Mouse (Mus musculus): ENCODE results near the gene Gcnt2.
"Not testable (repeated sequence)": the region's sequence is repeated elsewhere in the genome, so short reads cannot be mapped to it uniquely, and the experiment has no call there.

Gcnt2 gene

DNA sequence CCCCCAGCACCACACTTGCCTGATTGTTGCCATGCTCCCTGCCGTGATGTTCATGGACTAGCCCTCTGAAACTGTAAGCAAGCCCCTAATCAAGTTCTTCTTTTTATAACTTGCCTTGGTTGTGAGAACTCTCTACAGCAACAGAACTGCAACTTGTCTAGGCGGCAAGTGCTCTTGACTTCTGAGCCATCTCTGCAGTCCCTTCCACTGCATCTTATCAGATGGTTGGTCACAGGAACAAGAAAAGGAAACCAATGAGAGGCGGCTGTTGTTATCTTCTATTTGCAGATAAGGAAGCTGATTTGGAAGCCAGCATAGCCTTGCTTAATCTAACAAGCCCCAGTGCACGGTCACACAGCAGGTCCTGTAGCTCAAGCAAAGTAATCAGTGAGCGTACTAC, 14.5 kb downstream of the Gcnt2 start:
- DNase-seq (ENCODE audit: low spot score in 2 of 2): no peak

DNA sequence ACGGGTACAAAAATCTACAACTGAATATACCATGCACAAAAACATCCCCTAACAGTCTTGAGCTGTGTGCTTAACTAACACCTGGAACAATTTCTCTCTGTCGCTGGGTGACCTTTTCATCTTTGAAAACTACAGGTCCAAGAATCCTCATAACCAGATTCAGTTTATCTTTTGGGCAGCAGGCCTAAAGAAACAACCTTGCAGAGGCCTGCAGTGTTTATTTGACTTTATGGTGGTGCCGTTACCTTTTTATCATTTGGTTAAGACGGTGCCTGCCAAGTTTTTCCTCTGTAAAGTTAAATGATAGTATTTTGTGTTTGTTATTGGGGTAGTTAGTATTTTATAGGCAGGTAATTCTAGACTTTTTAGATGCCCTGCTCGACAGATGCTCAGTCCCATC, 15.9 kb downstream of the Gcnt2 start:
- DNase-seq (ENCODE audit: low spot score in 2 of 2): no peak

DNA sequence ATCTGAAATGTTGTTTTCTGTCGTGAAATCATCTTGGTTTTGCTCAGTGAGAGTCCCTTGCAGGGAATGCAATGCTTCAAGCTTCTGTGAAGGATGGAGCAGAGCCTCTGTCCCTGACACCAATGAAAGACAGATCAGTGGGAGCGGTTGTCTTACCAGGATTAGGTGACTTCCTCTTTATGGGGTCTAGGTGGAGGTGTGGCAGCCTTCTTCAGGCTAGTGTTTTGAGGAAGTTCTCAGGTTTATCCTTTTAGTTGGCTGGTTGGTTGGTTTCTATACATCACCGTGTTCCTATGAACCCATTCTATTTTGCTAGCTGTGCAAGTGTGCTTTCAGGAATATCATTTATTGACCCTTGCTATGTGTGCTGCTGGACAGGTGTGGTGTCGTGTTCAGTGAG, 18.0 kb downstream of the Gcnt2 start:
- DNase-seq (ENCODE audit: low spot score in 2 of 2): no peak

DNA sequence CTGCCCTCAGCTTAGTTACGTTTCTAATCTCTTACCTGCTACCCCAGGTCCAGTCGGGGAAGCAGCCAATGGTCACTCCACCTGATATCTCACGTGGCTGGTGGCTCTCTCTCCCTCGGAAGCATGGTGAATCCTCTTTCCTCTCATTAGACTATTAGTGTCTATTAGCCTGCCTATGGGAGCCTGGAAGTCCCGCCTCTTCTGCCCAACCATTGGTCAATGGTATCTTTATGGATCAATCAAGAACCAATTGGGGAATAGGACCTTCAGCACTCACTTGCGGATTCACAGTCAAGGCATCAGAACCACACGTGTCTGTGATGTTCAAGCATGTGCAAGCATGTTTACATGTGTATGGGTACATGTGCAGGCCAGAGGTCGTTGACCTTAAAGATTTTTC, 21.0 kb downstream of the Gcnt2 start:
- no peak for DNase-seq (ENCODE audit: low spot score in 2 of 2)

DNA sequence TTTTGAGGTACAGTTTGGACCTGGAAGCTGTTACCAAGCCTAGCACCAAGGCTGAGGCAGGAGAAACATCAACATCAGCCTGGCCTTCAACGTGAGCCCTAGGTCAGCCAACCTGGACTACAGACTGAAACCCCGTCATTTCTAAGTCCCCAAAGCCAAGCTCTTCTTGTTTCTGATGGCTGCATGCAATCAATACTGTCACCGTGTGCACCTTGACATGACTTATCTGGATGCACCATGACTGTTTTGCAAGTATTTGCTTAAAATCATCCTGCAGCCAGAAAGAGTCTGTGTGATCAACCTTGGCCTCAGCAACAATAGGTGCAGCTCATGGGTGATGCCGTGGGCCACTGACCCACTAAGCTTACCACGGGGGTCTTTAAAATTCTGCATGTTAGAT, 23.1 kb downstream of the Gcnt2 start:
- DNase-seq (ENCODE audit: low spot score in 2 of 2): no peak

DNA sequence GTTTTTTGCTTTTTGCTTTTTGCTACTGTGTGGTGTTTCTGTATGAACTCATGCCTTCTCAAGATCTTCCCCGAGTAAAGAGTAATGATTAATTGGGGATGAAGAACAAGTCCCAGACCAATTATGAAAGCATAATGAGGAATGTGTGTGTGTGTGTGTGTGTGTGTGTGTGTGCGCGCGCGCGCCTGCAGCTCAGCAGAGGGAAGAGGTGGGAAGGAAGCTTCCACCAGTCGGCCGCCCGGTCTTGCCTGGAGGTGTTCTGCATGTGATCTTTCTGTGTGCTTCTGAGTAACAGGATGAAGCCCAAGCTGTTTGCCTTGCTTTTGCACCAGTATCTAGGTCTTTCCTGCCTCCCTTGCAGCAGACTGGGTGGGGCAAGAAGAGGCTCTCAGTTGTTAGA, 24.3 kb downstream of the Gcnt2 start:
- DNase-seq (ENCODE audit: low spot score in 2 of 2): no peak

DNA sequence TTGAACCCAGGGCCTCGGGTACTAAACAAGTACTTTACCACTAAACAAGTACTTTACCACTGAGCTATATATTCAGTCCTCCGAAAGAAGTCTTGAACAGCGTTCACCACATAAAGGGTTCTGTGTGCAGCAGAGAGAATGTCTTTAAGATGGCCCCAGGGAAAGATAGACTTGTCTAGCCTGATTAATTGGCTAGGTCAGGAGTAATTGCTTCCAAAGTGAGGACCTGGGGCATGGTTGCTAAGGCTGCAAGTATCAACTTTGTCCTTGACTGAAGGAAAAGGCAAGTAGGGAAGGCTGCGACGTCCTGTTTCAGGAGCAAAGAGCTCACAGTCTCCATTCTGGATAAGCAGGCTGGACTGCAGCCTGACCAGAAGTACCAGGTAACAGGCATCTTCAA, 25.3 kb downstream of the Gcnt2 start:
- DNase-seq (ENCODE audit: low spot score in 2 of 2): no peak

DNA sequence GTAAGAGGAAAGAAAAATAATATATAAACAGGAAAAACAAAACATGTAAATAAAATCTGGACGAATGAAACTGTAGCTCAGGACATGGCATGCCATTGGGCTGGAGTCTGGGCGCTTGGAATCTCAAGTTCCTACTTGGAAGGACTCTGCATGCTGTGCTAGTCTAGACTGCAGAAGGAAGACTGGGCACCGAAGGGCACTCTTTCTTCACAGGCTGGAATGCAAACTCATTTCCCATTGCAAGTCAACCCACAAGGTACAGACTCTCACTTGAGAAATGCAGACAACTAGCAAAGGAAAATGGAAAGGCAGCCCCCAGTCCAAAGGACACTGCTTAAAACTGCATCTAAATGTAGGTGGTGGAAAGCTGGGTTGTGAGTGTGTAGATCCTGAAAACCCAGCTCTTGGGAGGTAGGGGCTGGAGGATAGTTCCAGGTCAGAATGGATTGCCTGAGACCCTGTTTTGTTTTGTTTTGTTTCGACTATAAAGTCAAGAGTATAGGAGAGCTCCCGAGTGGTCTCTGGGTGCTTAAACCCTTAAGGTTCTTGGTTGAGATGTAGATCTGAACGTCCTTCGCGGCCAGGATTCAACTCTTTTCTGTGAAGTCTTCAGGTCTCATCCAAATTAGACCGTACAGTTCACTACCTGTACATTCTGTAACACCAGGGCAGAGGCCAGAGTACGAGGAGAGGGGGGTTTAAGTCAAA, 26.5 kb downstream of the Gcnt2 start:
- no peak for DNase-seq (ENCODE audit: low spot score in 2 of 2)

DNA sequence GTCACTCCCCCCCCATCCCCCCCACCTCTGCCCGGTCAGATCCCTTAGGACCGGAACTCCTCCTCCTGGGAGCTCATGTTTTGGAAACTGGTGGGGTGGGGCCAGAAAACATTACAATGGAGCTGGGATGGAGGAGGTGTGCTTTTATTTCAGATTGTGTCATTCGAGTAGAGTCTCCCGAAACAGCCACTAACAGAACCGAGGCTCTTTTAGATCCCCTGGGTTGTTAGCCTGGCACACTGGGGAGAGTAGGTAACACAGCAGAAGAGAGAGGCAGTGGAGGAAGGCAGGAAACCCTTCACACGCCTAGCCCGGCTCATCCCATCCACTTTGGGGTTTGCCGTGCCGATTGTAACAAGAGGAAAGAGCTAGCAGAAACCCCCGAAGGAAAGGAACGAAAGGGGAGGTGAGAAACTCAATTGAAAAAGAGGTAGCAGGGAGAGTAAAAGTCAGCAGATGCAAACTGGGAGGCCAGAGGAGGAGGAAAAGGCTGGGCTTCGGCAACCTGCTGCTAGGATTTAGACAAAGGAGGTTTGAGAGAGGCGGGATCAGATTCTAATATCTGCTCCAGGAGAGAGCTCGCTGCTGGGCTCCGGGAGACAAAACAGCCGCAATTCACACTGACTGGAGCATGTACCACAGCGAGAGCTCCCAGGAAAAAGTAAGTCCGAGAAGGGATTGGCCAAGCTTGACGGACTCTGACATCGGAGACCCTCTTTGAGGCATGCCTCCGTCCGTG, 27.3 kb downstream of the Gcnt2 start:
- DNase-seq (ENCODE audit: low spot score in 2 of 2): no peak

DNA sequence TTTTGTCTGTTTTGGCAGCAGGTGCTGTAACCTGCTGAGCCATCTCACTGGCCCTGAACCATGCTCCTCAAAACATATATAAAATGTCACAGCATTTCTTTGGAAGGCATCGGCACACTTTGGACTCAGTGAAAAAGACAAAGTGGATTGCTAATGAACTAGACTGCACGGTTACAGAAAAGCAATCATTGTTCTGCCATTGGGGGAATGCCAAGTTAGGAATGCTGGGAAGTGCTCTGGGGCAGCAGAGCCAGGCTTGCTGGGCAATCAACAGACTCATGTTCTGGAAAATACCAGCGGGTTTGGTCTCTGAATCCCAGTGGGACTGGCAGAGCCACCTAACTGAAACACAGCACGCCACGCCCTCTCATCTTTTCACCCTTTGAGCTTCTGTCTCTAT, 31.0 kb downstream of the Gcnt2 start:
- no peak for DNase-seq (ENCODE audit: low spot score in 2 of 2)

DNA sequence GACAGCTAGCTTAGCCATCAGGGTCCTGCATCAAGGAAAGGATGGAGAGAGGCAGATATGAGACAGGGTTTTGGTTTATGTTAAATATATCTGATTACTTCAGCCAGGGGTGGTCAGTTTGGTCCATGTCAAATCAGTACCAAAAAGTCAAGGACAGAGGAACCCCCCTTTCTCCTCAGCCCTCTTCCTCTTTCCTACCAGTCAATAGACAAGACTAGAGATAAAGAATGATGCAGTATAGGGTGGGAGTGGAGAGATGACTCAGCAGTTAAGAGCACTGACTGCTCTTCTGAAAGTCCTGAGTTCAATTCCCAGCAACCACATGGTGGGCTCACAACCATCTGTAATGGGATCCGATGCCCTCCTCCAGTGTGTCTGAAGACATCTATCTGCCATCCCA, 31.8 kb downstream of the Gcnt2 start:
- not testable (repeated sequence) for DNase-seq (ENCODE audit: low spot score in 2 of 2)

DNA sequence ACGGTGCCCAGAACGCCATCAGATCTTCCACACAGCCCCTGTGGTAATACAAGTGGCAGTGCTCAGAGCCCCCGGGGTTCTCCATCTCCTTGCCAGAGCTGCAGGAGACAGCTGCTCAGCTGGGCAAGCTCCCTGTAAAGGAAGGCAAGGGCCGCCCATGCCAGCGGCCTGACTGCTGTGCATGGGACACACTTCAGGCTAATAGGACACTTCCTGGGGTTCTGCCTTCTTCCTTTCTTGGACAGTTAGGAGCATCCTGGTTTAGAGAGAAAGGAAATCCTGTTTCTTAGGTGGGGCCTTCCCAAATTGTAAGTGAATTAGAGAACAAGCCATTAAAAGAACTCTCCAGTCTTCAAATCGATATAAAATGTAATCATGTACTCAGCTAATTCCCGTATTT, 32.5 kb downstream of the Gcnt2 start:
- no peak for DNase-seq (ENCODE audit: low spot score in 2 of 2)

DNA sequence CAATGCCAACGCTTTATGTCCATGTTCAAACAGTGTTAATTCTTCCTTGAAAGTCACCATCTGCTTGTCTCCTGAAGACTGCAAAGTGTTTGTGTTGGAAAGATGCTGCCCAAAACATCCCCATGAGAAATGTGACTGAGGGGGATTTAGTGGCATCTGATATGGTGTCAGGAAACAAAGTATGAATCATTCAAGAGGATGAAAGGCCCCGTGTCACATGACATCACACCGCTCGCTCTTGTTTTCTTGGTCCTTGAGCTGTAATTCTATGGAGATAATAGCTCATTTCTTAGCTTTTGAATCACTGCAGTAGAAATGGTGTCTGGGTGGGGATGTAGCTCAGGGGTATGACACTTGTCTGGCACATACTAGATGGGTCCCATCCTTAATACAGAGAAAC, 33.0 kb downstream of the Gcnt2 start:
- no peak for DNase-seq (ENCODE audit: low spot score in 2 of 2)

DNA sequence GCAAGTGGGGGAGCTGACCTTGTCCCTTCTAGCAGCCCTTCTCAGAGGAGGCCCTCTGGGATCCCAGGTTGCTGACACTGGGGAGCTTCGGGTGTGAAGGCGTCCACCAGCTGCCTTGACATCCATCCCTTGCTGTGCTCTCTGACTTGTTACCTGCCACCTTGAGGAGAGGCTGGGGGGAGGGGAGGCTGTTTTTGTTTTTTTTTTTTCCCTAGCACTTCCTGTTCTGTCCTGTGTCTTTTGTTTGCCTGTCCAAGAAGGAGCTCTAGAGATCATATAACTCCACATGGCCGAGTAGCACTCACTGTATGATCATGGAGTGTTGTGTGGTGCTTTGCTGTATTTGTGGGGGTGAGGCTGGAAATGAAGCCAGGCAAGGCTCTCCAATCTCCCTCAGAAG, 34.0 kb downstream of the Gcnt2 start:
- no peak for DNase-seq (ENCODE audit: low spot score in 2 of 2)

DNA sequence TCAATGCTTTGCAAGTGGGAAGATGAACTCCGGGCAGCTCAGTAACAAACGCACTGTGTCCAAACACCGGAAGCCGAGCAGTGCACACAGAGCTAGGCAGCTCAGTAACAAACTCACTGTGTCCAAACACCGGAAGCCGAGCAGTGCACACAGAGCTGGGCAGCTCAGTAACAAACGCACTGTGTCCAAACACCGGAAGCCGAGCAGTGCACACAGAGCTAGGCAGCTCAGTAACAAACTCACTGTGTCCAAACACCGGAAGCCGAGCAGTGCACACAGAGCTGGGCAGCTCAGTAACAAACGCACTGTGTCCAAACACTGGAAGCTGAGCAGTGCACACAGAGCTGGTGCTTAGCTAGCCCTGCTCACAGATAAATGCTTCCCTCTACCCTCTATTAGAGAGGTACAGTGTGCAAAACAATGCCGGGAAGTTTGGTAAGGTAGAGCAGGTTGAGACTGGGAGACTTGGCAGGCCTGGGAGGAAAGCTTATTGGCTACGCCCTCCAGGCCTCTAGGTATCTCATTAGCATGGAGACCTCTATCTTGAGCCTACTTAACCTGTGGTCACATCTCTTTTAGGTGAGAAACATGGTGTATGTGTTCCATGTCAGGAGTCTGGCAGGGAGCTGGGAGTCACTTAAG, 38.6 kb downstream of the Gcnt2 start:
- DNase-seq (ENCODE audit: low spot score in 2 of 2): not testable (repeated sequence)

DNA sequence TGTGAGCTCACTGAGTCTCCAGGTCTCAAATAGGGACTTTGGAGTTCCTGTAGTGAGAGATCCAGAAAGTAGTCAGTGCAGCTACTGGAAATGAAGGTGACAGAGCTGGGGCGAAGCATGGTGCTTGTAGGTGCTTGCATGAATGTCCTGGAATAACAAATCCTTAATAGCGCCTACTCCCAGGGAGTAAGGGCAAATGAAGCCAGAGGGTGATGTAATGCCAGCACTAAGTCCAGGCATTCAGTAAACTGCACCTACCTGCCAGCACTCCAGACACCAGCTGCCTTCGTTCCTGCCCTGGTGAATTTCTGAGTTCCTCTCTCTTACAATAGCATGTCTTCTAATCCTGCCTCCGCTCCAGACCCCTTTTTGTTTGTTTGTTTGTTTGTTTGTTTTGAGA, 39.1 kb downstream of the Gcnt2 start:
- DNase-seq (ENCODE audit: low spot score in 2 of 2): no peak

DNA sequence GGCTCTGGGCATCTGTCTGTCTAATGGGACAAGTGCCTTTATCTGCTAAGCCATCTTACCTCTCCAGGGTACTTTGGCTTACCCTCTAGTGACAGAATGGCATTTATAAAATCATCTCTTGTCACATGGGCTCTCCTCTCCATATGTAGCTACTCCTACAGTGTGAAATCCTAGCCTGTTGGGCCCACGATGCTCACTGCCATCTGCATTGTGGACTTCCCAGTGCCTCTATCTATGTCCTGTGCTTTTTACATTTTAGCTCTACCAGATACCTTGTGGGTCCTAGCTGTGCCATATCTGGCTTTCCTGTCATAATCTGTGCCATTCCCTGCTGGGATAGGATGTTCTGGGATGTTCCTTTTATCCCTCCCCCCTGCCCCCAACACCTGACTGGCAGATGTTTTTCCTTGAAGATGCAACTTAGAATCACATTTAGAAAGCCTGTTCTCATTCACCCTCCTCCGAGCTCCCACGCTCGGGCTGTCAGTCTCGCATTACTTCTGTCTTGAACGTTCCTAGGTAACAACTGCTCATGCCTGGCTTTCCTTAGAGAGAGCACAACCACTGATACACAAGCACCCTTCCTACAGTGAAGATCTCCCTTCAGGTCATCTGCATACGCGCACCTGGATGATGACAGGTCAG, 39.9 kb downstream of the Gcnt2 start:
- DNase-seq (ENCODE audit: low spot score in 2 of 2): no peak

DNA sequence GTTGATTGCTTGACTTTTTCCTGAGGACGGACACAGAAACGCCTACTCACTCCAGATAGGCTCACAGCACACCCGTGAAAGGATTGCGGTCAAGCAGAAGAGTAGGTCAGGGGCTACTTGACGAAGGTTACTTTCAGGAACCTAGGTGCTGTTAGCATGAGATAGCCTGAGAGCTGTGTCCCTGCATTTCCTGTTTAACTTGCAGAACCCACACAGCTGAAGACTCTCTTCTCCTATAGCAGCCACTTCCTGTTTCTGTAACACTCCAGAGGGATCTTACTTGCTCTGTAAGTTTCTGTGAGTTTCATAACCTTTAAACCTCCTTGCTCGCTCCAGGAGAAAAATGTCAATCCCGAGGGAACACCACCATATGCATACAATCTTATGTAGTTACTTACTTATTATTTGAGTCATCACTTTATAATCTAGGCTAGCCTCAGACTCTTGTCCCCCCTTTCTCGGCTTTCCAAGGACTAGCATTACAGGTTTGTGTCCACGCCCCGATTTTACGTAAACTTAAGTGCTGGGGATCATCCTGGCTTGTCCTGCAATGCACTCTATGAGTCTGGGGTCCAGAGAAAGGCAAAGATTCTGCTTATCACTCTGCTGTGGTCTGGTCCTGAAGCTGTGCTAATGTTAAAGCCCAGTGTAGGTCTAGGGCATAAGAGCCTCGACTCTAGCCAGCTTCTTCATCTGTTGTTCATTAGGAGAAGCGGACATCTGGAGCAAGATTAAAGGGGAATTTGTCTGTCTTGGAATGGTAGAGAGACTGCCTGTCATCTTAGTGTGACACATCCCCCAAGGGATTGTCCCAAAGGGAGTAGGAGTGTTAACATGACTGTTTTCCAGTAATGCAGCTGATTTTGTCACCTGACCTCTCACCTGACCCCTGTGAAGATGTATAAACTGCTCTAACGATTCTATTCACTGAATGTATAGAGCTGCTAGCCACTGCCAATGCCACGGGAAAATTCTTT, 40.7 kb downstream of the Gcnt2 start:
- DNase-seq (ENCODE audit: low spot score in 2 of 2): no peak

DNA sequence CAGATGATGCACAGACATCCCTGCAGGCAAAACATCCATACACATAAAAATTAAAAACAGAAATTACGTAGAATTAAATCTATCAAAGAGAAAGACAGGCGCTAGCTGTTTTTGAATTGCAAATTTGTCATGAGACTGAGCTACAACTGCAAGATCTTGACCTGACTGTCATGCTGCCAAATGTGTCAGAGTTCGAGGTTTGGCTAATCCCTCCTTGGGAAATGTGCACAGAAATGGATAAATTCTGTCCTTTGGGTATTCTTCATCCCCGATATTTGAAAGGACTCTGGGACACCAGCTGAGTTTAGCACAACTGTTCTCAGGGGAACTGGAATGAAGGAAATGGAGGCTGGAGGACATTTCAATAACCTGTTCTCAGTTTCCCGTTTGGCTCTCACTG, 41.7 kb downstream of the Gcnt2 start:
- DNase-seq (ENCODE audit: low spot score in 2 of 2): no peak

DNA sequence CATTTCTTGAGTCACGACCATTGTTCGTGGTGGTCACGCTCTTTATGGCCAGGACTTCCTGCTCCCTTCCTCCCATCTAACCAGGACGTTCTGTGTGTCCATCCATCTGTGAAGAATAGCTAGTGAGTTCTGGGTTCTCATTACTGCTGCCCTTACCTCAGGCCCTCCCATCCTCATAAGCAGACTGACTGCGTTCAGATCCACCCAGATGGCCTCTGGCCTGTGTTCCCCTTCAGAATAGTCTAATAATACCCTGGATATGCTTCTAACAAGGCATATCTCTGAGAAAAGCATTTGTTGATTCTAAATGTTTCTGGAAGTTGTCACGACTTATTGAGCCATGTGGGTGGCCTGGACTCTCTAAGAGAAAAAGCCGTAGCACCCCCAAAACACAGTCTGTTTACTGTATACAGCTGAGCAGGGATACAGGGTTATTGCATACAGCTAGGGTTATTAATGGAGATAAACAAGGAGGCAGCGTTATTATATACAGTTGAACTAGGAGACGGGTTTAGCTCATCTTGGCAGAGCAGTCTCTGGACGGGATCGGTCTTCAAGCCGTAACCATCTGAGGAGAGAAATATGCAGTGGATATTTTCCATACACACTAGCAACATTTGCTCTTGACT, 42.4 kb downstream of the Gcnt2 start:
- no peak for DNase-seq (ENCODE audit: low spot score in 2 of 2)

DNA sequence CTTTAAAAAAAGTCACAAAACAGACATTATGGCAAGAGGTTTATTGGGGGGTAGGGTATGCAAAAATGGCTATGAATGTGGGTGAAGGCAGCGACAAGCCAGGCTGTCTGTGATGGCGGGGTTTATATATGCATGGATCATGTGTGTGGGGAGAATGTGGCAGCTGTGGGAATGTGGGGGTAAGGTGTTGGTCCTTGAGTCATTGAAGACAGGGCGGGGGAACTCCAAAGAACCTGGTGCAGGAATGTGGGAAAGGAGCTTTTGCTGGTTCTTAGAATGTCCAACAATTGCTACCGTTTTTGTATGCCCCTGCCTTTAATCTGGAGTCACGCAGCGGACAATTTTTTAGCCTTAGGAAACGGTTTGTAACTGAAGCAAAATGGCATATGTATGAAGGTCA, 44.5 kb downstream of the Gcnt2 start:
- no peak for DNase-seq (ENCODE audit: low spot score in 2 of 2)

All from spleen, postnatal 4 days (tissue).